Mouse (Mus musculus) midbrain, embryonic 16.5 days (tissue): ENCODE measurements around the gene Oas3. TPM values are rescaled to one million over a fixed set of nuclear protein-coding genes. Genes with fewer than 3 reads are reported as not detected.
"Not testable (repeated sequence)": the region's sequence is repeated elsewhere in the genome, so short reads cannot be mapped to it uniquely, and the experiment has no call there.

Experiments used
- ATAC-seq: fragments of 200-750 bp; cut with Nextera tagmentation; 2 replicates; pipeline ENCODE4 v1.8.0; 2017; ENCODE audit warnings: moderate TSS enrichment
- H3K27ac ChIP-seq: fragments of 300-500 bp; sonication (generic); 2 replicates; pipeline ENCODE4 v1.5.1; 2014; ENCODE audit warnings: mild to moderate bottlenecking, low read length, mixed read lengths
- H3K27me3 ChIP-seq: fragments of 300-500 bp; sonication (generic); 2 replicates; pipeline ENCODE4 v1.6.1; 2014; ENCODE audit warnings: low read depth, low read length, mixed read lengths; ENCODE audit not compliant: control insufficient read depth, insufficient read depth
- H3K36me3 ChIP-seq: fragments of 300-500 bp; sonication (generic); 2 replicates; pipeline ENCODE4 v1.6.1; 2014; ENCODE audit warnings: mild to moderate bottlenecking, low read length, moderate library complexity, mixed read lengths; ENCODE audit not compliant: control insufficient read depth, insufficient read depth
- H3K4me1 ChIP-seq: fragments of 300-500 bp; sonication (generic); 2 replicates; pipeline ENCODE4 v1.6.1; 2014; ENCODE audit warnings: mild to moderate bottlenecking, low read length, mixed read lengths; ENCODE audit not compliant: control insufficient read depth, insufficient read depth
- H3K4me2 ChIP-seq: fragments of 300-500 bp; sonication (generic); 2 replicates; pipeline ENCODE4 v1.6.1; 2014; ENCODE audit warnings: mild to moderate bottlenecking, low read length, mixed read lengths
- H3K4me3 ChIP-seq: fragments of 300-500 bp; sonication (generic); 2 replicates; pipeline ENCODE4 v1.5.1; 2014; ENCODE audit warnings: low read depth, mild to moderate bottlenecking, low read length, moderate library complexity, mixed read lengths
- H3K9ac ChIP-seq: fragments of 300-500 bp; sonication (generic); 2 replicates; pipeline ENCODE4 v1.6.1; 2014; ENCODE audit warnings: low read depth, low read length, mixed read lengths
- H3K9me3 ChIP-seq: fragments of 300-500 bp; sonication (generic); replicated peaks from 2 replicates; pipeline ENCODE4 v1.6.1; 2014; ENCODE audit warnings: mild to moderate bottlenecking, low read length, mixed read lengths; ENCODE audit not compliant: control insufficient read depth, poor library complexity, severe bottlenecking
- WGBS: fragments of 180-500 bp; shearing (Covaris S2); extraction: QIAGEN DNeasy Blood & Tissue Kit; methylation state at CpG from one replicate; pipeline ENCODE4 v1.1.7; 2014; 5-methylcytosine and 5-hydroxymethylcytosine counted together
- polyA plus RNA-seq: library from polyadenylated mRNA; unstranded; fragments of >200 nt; fragmentation: Nextera tagmentation; extraction: Ambion mirVana; gene quantifications from 2 replicates; pipeline ENCODE4 v1.2.1, GENCODE M21; 2015

The Oas3 gene
- polyA plus RNA-seq, 1 experiment from 2014 or later, result 1.1 TPM

GRCm38 (mm10) chr5:120798147-120798546, 20.7 kb upstream of the Oas3 start:
- not testable (repeated sequence) for H3K4me2 ChIP-seq, H3K4me3 ChIP-seq, ATAC-seq, H3K36me3 ChIP-seq, H3K4me1 ChIP-seq, H3K9me3 ChIP-seq, H3K9ac ChIP-seq, H3K27me3 ChIP-seq, H3K27ac ChIP-seq
- 83% methylated on average over 5 of the region's 5 CpGs for WGBS

GRCm38 (mm10) chr5:120795480-120796034, 18.1 kb upstream of the Oas3 start, which contains the start of gene Oas1e:
Oas1e (minus strand) TSS chr5:120795530.
- not testable (repeated sequence) for H3K36me3 ChIP-seq, H3K27ac ChIP-seq, H3K27me3 ChIP-seq, H3K4me3 ChIP-seq, ATAC-seq, H3K4me1 ChIP-seq, H3K9ac ChIP-seq, H3K9me3 ChIP-seq, H3K4me2 ChIP-seq
- WGBS, result 52% methylated on average over 7 of the region's 9 CpGs

- H3K4me3 ChIP-seq, result no peak overlapping the region
- no peak overlapping the region for H3K4me2 ChIP-seq
- H3K27me3 ChIP-seq, result no peaks in the 10 kb centered on the region
- H3K27ac ChIP-seq, result no peak overlapping the region
- 26% methylated on average over 2 of the region's 2 CpGs for WGBS
- H3K36me3 ChIP-seq, result no peaks in the 10 kb centered on the region
- no peak for ATAC-seq
- H3K4me1 ChIP-seq, result no peaks in the 10 kb centered on the region
- no peak overlapping the region for H3K9ac ChIP-seq
- H3K9me3 ChIP-seq, result no peaks in the 10 kb centered on the region
Measured at GRCm38 (mm10) chr5:120793043-120793442, 15.6 kb upstream of the Oas3 start.

GRCm38 (mm10) chr5:120787042-120787441, 9.6 kb upstream of the Oas3 start:
- WGBS, result 56% methylated on average over 3 of the region's 3 CpGs
- no peak overlapping the region for H3K9ac ChIP-seq
- H3K4me2 ChIP-seq, result no peak overlapping the region
- no peaks in the 10 kb centered on the region for H3K36me3 ChIP-seq
- no peak overlapping the region for H3K4me3 ChIP-seq
- no peak for ATAC-seq
- H3K27me3 ChIP-seq, result no peaks in the 10 kb centered on the region
- H3K27ac ChIP-seq, result no peak overlapping the region
- H3K9me3 ChIP-seq, result no peaks in the 10 kb centered on the region
- H3K4me1 ChIP-seq, result no peaks in the 10 kb centered on the region

- Histone ChIP-seq H3K4me3 (no peak overlapping the region), H3K27ac (no peak overlapping the region), H3K36me3 (no peaks in the 10 kb centered on the region), H3K4me2 (no peak overlapping the region), H3K4me1 (no peaks in the 10 kb centered on the region), H3K27me3 (no peaks in the 10 kb centered on the region), H3K9ac (no peak overlapping the region), H3K9me3 (no peaks in the 10 kb centered on the region)
- no peak for ATAC-seq
- WGBS, result 76% methylated on average over 2 of the region's 2 CpGs
Measured at GRCm38 (mm10) chr5:120782446-120782845, 5.0 kb upstream of the Oas3 start.

- no peaks in the 10 kb centered on the region for H3K27me3 ChIP-seq
- H3K9me3 ChIP-seq, result no peaks in the 10 kb centered on the region
- no peak overlapping the region for H3K27ac ChIP-seq
- no peak for ATAC-seq
- no peaks in the 10 kb centered on the region for H3K4me1 ChIP-seq
- H3K4me3 ChIP-seq, result no peak overlapping the region
- no peak overlapping the region for H3K4me2 ChIP-seq
- H3K9ac ChIP-seq, result no peak overlapping the region
- 89% methylated on average over 1 of the region's 1 CpGs for whole genome bisulfite sequencing
- no peaks in the 10 kb centered on the region for H3K36me3 ChIP-seq
Measured at GRCm38 (mm10) chr5:120781646-120782045, 4.2 kb upstream of the Oas3 start.

- Histone ChIP-seq H3K9me3 (no peaks in the 10 kb centered on the region), H3K4me1 (no peaks in the 10 kb centered on the region), H3K4me2 (no peak overlapping the region), H3K36me3 (no peaks in the 10 kb centered on the region), H3K9ac (no peak overlapping the region), H3K27ac (no peak overlapping the region), H3K4me3 (no peak overlapping the region), H3K27me3 (no peaks in the 10 kb centered on the region)
- no peak for ATAC-seq
- 65% methylated on average over 3 of the region's 3 CpGs for WGBS
Measured at GRCm38 (mm10) chr5:120779922-120780321, 2.5 kb upstream of the Oas3 start.

- Histone ChIP-seq H3K9ac (no peak overlapping the region), H3K4me3 (no peak overlapping the region), H3K27me3 (no peaks in the 10 kb centered on the region), H3K4me2 (no peak overlapping the region), H3K36me3 (no peaks in the 10 kb centered on the region), H3K27ac (no peak overlapping the region), H3K4me1 (no peaks in the 10 kb centered on the region), H3K9me3 (no peaks in the 10 kb centered on the region)
- WGBS, result 72% methylated on average over 2 of the region's 2 CpGs
- ATAC-seq, result no peak
Measured at GRCm38 (mm10) chr5:120778941-120779340, 1.5 kb upstream of the Oas3 start.

GRCm38 (mm10) chr5:120776801-120777200, 660 bp downstream of the Oas3 start:
- no peak for ATAC-seq
- 82% methylated on average over 5 of the region's 5 CpGs for WGBS
- H3K4me2 ChIP-seq, result no peak overlapping the region
- no peak overlapping the region for H3K9ac ChIP-seq
- H3K9me3 ChIP-seq, result no peaks in the 10 kb centered on the region
- H3K36me3 ChIP-seq, result no peaks in the 10 kb centered on the region
- no peaks in the 10 kb centered on the region for H3K27me3 ChIP-seq
- no peaks in the 10 kb centered on the region for H3K4me1 ChIP-seq
- H3K4me3 ChIP-seq, result no peak overlapping the region
- no peak overlapping the region for H3K27ac ChIP-seq
